Mouse (Mus musculus) kidney, postnatal 36 days (tissue): ENCODE measurements around the gene Dpysl4.

Experiments used
- DNase-seq, 2 experiments: peaks; one replicate each; pipeline ENCODE4 v3.0.0; 2021 to 2022; ENCODE audit warnings: mixed read lengths in 2 of 2

The Dpysl4 gene

DNA sequence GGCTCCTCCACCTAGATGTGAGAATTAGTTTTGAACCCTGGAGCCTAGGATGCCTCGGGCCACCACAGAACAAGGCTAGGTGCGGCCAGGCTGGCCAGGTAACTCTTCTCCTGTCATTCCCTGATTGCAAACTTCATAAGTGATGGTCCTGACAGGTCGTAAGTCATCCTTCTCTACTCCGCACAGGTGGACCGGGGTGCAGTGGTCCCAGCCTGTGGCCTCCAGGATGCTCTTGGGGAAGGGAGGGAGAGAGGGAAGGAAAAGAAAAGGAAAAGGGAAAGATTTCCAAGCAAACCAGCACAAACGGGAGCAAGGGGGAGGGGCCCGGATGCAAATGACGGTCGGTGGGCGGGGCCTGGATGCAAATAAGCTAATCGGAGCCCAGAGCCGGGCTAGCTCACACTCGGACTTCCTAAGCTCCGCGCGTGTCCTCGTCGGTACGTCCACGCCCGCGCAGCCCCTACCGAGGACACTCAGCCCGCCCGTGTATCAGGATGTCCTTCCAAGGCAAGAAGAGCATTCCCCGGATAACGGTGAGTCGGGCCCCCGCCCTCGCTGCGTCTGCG is at the start of gene Dpysl4:
Gene Dpysl4, plus strand, starts transcription at position 373 of the 566 bp plus-strand sequence.
- DNase-seq = peak; percentile 31 to 67

DNA sequence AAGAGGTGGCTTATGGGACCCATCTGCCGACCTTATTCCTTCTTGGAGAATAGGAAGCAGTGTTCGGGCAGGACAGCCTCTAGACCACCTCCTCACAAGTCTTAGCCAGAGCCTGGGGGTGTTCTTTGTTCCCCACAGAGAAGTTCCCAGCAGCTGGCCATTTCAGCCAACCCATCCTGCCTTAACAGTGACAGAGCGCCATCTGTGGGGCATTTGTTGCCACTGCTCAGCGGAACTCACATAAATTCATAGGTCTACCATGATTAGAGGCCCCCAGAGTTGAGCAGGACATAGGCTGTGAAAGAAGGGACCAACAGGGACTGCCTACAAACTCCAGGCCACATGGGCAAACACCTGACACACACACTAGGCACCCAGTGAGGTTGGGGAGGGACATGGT is 22.4 kb upstream of the Dpysl4 start:
- peak in 1 of 2 experiments; percentile 25 for DNase-seq

DNA sequence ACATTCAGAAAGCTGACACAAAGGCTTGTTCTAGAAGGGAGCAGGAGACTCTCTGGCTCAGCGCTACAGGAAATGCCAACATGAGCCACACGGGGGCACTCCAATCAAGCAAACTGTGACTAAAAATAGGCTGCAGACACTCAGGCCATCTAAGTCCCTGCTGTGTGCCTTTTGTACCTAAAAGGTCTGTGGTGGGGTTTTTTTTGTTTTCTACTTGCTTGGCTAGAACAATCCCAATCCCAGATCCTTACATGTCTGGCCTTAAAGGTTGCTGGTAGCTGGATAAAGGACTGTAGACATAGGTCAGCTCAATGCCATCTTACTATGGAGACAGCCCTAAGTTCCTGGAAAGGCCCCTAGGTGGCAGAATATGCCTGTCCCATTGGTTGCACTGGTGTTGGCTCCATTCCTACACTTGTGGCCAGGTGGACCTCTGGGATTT is 17.6 kb upstream of the Dpysl4 start:
- peak; percentile 31 to 80 for DNase-seq

GRCm38 (mm10) chr7:139074189-139074588 is 11.6 kb upstream of the Dpysl4 start:
- no peak for DNase-seq

DNA sequence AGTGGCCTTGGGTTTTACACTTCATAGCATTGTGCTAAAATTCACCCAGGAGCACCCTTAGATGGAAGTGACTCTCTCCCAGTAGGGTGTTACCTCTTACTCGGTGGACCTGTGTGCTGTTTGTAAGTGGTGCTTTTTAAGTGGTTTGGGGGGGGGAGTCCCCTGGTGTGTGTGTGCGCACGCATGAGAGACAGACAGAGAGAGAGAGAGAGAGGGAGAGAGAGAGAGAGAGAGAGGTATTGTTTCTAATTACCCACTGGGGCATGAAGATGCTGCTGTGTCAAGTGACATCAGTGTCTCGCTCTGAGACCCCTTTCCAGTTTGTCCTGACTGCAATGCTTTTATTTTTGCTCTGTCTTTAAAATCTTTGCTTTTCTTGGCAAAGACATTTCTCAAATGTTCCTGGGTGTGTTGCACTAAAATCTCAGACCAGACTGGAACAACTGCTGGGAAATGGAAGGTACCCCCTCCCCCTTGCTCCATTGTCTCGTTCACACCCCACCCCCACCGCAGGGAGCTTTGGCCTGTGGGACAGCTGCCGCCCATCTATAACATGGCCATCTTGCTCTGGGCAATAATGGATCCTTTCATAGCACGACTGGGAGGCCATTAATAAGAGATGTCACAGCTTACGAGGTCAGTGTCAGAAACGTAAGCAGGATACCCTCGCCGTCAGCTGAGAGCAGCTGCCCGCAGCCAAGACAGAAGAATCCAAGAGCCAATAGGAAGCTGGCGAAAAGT is 10.6 kb upstream of the Dpysl4 start:
- DNase-seq = no peak

DNA sequence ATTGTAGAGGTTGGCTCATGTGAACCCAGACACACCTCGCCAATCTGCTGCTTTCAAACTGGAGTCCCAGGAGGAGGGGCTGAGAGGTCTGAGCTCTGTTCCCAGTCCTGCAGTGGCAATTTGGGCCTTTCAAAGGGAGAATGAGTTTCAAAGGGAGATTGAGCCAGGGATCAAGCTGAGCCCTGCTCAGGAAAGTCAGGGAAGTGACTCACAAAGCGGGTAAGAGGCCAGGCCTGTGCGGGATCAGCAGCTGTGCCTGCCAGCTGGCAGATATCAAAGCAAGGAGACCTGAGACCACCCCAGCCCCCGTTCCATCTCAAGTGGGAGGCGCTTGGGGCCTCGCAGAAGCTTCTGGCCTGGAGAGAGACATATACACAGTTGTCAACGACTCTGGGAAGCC is 8.5 kb upstream of the Dpysl4 start:
- no peak for DNase-seq

DNA sequence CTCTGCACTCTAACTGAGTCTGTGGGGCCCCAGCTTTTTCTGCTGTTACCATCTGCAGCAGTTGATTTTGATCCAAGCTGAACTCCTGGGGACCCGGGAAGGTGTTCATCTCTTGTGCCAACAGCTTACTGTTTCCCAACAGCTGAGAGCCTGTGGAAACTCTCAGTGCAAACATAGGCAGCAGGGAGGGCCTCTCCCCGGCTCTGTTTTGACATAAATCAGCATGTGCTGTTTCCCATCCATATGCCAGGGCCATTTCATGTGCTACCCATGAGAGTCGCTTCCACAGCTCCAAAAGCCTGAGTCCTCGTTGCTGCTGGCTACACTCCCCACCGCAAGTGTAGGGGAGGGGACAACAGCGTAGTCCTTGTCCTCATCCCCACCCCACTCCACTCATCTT is 7.6 kb upstream of the Dpysl4 start:
- DNase-seq = no peak

- DNase-seq = no peak
Observed at GRCm38 (mm10) chr7:139079141-139079540, 6.7 kb upstream of the Dpysl4 start.

GRCm38 (mm10) chr7:139080714-139081113 is 5.1 kb upstream of the Dpysl4 start:
- DNase-seq = no peak

DNA sequence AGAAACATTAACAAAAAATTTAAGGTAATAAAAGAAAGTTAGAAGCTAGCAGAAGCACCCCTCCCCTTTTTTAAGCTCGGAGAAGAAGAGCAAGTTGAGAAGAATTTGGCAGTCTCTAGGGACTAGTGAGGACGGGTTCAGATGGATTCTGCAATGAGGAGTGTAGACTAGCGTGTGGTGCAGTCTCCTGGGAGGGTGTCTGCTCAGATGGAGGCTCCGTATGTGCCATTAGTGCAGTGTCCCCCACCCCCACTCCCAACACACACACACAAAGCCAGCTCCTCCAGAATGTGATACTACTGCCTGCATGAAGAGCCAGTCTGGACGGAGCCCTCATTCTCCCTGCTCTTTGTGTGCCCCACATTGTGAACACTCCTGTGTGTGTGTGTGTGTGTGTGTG is 4.6 kb upstream of the Dpysl4 start:
- no peak for DNase-seq

- DNase-seq = no peak
Observed at GRCm38 (mm10) chr7:139082281-139082680, 3.5 kb upstream of the Dpysl4 start.

DNA sequence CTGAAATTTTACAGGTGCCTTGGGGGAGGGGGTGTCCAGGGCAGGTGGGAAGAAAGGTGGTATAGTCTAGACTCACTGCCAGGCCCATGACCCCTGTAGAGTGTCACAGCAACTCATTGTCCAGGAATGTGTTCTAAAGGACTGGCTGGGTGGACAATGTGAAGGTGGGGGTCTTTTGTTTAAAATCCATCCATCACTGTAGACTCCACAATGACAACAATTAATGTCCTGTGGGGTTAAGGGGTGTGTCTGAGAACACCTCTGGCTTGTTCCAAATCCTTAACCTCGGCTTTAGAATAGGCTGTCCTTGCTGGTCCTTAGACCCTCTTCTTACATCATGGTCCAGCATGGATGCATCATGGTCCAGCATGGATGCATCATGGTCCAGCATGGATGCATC is 1.5 kb upstream of the Dpysl4 start:
- DNase-seq = no peak

DNA sequence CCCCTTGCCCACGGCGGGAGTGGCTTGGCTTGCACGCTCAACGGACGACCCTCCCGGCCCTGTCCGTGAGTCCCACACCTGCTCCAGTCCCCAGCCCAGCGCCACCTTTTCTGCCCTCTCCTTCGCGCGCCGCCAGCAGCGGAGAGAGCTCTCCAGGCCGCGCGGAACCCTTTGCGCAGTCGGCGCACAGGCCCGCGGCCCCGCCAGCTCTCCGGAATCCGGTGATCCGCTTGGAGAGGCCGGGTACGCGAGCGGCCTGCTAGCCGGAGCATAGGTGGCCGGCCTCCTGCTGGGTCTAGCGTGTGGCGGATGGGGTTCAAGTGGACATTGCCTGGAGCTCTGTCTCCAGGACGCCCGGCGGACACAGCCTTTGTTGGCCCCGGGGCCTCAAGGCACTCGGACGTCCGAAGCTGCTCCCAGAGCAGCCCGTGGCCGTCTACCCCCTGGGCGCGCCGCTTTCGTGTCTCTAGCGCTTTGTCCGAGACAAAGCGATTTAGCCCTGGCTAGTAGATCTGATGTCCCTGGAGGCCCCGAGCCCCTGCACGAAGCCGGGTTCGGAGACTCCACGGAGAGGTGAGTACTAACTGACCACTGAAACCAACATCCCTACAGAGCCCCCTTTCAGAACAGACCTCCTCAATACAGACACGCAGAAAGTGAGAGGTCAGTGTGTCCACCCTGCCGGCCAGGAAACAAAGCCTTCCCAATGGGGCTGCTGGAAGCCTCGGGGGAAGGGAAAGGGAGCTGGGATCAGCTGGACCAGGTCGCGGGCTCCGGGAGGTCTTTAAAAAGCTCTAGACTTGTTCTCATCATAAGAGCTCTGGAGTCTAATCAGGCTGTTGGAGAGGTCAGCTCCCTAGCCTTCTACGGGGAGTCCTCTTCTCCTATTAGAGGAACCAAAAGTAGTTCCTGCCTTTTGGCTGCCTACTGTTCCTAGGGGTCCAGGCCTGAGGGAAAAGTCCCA is 676 bp downstream of the Dpysl4 start:
- peak in 1 of 2 experiments; percentile 19 for DNase-seq

- DNase-seq = no peak
Observed at GRCm38 (mm10) chr7:139087801-139088200, 2.0 kb downstream of the Dpysl4 start.

DNA sequence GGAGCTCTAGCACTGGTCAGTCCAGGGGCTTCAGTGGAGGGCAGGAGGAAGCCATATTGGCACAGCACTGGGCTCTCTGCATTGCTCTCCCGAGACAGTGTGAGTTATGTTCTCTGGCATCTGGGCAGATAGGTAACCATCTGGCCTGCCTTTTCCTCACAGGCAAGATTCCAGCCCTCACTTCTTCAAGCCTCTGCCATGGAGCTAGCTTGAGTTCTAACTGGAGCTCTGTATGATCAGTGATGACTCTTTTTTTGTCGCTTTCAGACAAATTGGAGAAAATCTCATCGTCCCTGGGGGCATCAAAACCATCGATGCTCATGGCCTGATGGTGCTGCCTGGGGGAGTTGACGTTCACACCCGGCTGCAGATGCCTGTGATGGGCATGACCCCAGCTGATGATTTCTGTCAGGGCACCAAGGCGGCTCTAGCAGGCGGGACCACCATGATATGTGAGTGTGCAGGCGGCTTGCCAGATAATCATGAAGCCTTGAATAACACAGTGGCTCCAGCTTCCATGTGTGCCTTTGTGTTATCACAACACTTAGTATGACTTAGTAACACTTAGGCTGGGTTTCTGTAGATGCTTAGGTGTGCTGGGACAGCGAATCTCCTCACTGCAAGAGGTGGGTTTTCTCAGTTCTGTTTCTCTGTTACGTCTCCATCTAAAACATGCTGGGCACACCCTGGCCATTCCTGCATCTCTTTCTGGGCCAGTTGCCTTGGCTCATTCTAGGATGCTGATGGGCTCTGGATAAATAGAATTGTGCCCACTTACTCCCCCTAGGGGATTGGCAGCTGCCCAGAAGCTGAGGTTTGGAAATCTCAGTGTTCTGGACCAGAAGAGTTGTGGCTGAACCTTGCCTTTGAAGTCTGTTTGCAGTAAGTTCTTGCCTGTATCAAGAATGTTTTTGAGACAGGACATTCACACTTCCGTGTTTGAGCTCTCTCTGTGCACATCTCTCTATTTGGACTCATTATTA is 4.4 kb downstream of the Dpysl4 start:
- no peak for DNase-seq

DNA sequence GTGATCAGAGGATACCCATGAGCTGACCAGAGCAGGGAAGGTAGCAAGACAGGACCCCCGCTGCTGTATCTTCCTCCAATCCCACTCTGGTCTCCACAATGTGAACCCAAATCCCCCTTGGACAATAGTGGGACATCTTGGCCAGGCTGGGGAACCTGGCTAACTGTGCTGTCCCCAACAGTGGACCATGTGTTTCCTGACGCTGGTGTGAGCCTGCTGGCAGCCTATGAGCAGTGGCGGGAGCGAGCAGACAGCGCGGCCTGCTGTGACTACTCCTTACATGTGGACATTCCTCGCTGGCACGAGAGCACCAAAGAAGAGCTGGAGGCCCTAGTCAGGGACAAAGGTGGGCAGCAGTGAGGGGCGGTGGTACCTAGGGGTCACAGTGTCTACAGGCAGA is 5.9 kb downstream of the Dpysl4 start:
- no peak for DNase-seq

DNA sequence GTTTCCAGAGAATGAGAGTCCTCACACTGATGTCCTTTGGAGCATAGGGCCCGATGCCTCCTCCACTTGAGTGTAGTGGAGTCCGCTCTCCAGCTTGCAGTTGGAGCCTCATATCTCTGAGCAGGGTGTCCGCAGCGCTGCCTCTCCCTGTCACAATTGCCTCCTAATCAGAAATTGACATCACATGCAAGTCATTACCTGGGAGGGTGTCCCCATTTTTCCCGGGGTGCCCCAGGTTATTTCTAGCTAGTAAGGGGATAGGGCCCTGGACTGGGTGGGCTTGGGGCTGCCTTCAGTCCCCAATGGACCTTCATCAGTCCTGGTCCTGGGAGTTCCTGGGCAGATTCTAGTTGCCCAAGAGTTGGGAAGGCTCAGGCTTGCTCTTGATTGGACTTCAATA is 6.9 kb downstream of the Dpysl4 start:
- DNase-seq = no peak

GRCm38 (mm10) chr7:139093124-139093523 is 7.3 kb downstream of the Dpysl4 start:
- no peak for DNase-seq

DNA sequence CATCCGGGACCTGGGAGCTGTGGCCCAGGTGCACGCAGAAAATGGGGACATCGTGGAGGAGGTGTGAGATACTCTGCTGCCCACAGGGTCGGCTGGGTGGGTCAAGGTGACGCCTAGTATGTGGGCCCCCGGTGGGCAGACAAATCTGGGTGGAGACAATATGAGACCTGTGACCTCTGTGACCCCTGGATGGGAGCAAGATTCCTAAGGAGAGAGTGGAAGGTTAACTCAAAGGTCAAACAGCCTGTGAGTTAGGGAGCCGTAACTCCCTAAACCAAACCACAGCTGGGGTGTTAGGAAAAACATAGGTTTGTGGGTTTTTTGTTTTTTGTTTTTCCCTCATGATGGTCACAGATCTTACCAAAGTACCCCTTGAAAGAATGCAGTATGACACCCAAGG is 8.0 kb downstream of the Dpysl4 start:
- DNase-seq = no peak

DNA sequence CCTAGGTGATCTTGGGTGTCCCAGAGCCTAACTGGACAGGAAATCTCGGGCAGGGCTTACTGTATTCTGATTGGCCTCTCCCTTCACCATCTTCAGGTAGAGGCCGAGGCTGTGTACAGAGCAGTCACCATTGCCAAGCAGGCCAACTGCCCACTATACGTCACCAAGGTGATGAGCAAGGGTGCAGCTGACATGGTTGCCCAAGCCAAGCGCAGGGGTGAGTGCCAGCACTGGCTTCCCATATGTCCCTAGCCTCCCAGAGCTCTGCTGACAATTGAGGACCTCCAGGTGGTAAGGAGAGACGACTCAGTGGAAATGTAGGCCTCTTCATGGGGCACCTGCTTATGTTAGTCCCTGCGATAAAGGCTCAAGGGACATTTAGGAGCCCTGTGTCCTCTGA is 9.0 kb downstream of the Dpysl4 start:
- DNase-seq = no peak

DNA sequence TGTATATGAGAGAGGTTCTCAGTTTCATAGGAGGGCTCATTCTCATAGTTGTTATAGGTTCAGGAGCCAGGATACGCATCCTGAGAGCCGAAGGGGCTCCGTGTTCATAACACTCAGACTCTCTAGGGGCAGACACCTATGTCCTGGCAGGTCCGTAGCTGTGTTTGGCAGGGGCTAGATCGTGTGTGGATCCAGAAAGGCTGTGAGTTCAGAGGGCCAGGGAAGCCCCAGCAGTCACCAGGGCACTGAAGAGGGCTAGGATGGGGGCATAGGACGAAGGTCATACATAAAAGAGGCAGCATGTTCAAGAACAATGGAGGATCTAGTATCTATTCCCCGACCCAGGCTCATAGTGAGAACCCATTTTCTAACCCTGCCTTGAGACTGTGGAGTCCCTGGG is 9.5 kb downstream of the Dpysl4 start:
- no peak for DNase-seq

DNA sequence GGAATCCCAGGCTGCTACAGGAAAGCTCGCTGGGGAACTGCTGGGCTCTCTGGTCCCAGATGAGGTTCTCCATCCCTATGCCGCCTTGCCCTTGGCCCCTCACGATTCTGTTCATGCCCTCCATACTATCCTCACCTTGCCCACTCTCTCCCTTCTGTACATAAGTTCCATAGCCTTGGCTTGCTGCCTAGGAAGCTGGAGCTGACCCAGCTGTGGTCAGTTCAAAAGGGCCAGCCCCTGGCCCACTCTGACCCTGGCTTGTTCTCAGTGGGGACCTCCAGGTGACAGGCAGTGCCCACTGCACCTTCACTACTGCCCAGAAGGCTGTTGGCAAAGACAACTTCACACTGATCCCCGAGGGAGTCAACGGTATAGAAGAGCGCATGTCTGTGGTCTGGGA is 10.6 kb downstream of the Dpysl4 start:
- no peak for DNase-seq
